Mouse (Mus musculus): ENCODE data around the gene B4galt1. TPM values are rescaled to one million over a fixed set of nuclear protein-coding genes. Genes with fewer than 3 reads are reported as not detected.

The B4galt1 gene
- polyA plus RNA-seq, 1 experiment from 2014 or later = 33.2 TPM

GRCm38 (mm10) chr4:40884282-40885165, 30.7 kb upstream of the B4galt1 start:
- H3K27ac ChIP-seq = no peak overlapping the region
- no peak overlapping the region for H3K4me3 ChIP-seq (replicated peaks)
- H3K9ac ChIP-seq = no peak overlapping the region
- no peaks in the 10 kb centered on the region for H3K9me3 ChIP-seq
- no peaks in the 10 kb centered on the region for H3K27me3 ChIP-seq (replicated peaks)
- 77% methylated on average over 12 of the region's 12 CpGs for WGBS
- H3K4me1 ChIP-seq (replicated peaks) = no peaks in the 10 kb centered on the region
- no peak overlapping the region for H3K4me2 ChIP-seq (replicated peaks)
- no peaks in the 10 kb centered on the region for H3K36me3 ChIP-seq
- no peak for ATAC-seq

- Histone ChIP-seq H3K36me3 (no peaks in the 10 kb centered on the region), H3K9ac (no peak overlapping the region), H3K4me2 (replicated peaks) (no peak overlapping the region), H3K27me3 (replicated peaks) (no peaks in the 10 kb centered on the region), H3K4me1 (replicated peaks) (no peaks in the 10 kb centered on the region), H3K4me3 (replicated peaks) (no peak overlapping the region), H3K27ac (no peak overlapping the region), H3K9me3 (no peaks in the 10 kb centered on the region)
- 88% methylated on average over 10 of the region's 10 CpGs for WGBS
- no peak for ATAC-seq
Observed at GRCm38 (mm10) chr4:40883200-40883599, 29.4 kb upstream of the B4galt1 start.

- H3K9me3 ChIP-seq = no peaks in the 10 kb centered on the region
- 72% methylated on average over 5 of the region's 5 CpGs for WGBS
- peaks cover 35% of the 10 kb centered on the region for H3K4me1 ChIP-seq (replicated peaks)
- no peak for ATAC-seq
- peak overlapping the region; percentile 74 for H3K27ac ChIP-seq
- H3K9ac ChIP-seq = no peak overlapping the region
- no peaks in the 10 kb centered on the region for H3K27me3 ChIP-seq (replicated peaks)
- no peaks in the 10 kb centered on the region for H3K36me3 ChIP-seq
- no peak overlapping the region for H3K4me3 ChIP-seq (replicated peaks)
- peak overlapping the region; percentile 37; the same call in 1 of the 2 replicates for H3K4me2 ChIP-seq (replicated peaks)
Observed at GRCm38 (mm10) chr4:40877528-40877927, 23.7 kb upstream of the B4galt1 start.

- ATAC-seq = peak; percentile 55
Observed at GRCm38 (mm10) chr4:40876814-40877371, 23.1 kb upstream of the B4galt1 start.

GRCm38 (mm10) chr4:40875842-40876241, 22.0 kb upstream of the B4galt1 start:
- H3K36me3 ChIP-seq = no peaks in the 10 kb centered on the region
- no peak overlapping the region for H3K9ac ChIP-seq
- no peaks in the 10 kb centered on the region for H3K9me3 ChIP-seq
- 62% methylated on average over 20 of the region's 20 CpGs for WGBS
- H3K27me3 ChIP-seq (replicated peaks) = no peaks in the 10 kb centered on the region
- peaks cover 35% of the 10 kb centered on the region for H3K4me1 ChIP-seq (replicated peaks)
- no peak overlapping the region for H3K4me2 ChIP-seq (replicated peaks)
- ATAC-seq = no peak
- H3K27ac ChIP-seq = no peak overlapping the region
- H3K4me3 ChIP-seq (replicated peaks) = no peak overlapping the region

More at GRCm38 (mm10) chr4:40876814-40877371, 23.1 kb upstream of the B4galt1 start:
- H3K4me2 ChIP-seq (replicated peaks) = peak overlapping the region; percentile 37
- H3K9me3 ChIP-seq = no peaks in the 10 kb centered on the region
- no peaks in the 10 kb centered on the region for H3K27me3 ChIP-seq (replicated peaks)
- no peaks in the 10 kb centered on the region for H3K36me3 ChIP-seq
- H3K4me3 ChIP-seq (replicated peaks) = no peak overlapping the region
- WGBS = 26% methylated on average over 12 of the region's 12 CpGs
- no peak overlapping the region for H3K9ac ChIP-seq
- H3K4me1 ChIP-seq (replicated peaks) = peaks cover 35% of the 10 kb centered on the region
- peak overlapping the region; percentile 74 for H3K27ac ChIP-seq

- Histone ChIP-seq H3K4me2 (replicated peaks) (no peak overlapping the region), H3K9ac (no peak overlapping the region), H3K4me3 (replicated peaks) (no peak overlapping the region), H3K4me1 (replicated peaks) (peaks cover 35% of the 10 kb centered on the region), H3K27me3 (replicated peaks) (no peaks in the 10 kb centered on the region), H3K9me3 (no peaks in the 10 kb centered on the region), H3K36me3 (no peaks in the 10 kb centered on the region), H3K27ac (peak overlapping the region; percentile 82; the same call in 1 of the 2 replicates)
- no peak for ATAC-seq
- WGBS = 75% methylated on average over 5 of the region's 5 CpGs
Observed at GRCm38 (mm10) chr4:40874794-40875552, 21.2 kb upstream of the B4galt1 start.

GRCm38 (mm10) chr4:40874151-40874600, 20.4 kb upstream of the B4galt1 start:
- no peak overlapping the region for H3K9ac ChIP-seq
- H3K4me3 ChIP-seq (replicated peaks) = no peak overlapping the region
- 0 out of 2 replicates have a peak overlapping the region, but pooled peaks have one; percentile 19 for H3K4me2 ChIP-seq (replicated peaks)
- peak overlapping the region; percentile 82 for H3K27ac ChIP-seq
- WGBS = 18% methylated on average over 6 of the region's 6 CpGs
- no peaks in the 10 kb centered on the region for H3K27me3 ChIP-seq (replicated peaks)
- H3K36me3 ChIP-seq = no peaks in the 10 kb centered on the region
- H3K9me3 ChIP-seq = no peaks in the 10 kb centered on the region
- peaks cover 35% of the 10 kb centered on the region for H3K4me1 ChIP-seq (replicated peaks)
- peak; percentile 77 for ATAC-seq

- Histone ChIP-seq H3K27me3 (replicated peaks) (no peaks in the 10 kb centered on the region), H3K36me3 (no peaks in the 10 kb centered on the region), H3K4me1 (replicated peaks) (peaks cover 40% of the 10 kb centered on the region), H3K4me3 (replicated peaks) (no peak overlapping the region), H3K9ac (no peak overlapping the region), H3K27ac (peak overlapping the region; percentile 82), H3K4me2 (replicated peaks) (0 out of 2 replicates have a peak overlapping the region, but pooled peaks have one; percentile 6), H3K9me3 (no peaks in the 10 kb centered on the region)
- no peak for ATAC-seq
- WGBS = 35% methylated on average over 2 of the region's 2 CpGs
Observed at GRCm38 (mm10) chr4:40873320-40873719, 19.5 kb upstream of the B4galt1 start.

GRCm38 (mm10) chr4:40872129-40872528, 18.3 kb upstream of the B4galt1 start:
- Histone ChIP-seq H3K4me3 (replicated peaks) (no peak overlapping the region), H3K27ac (no peak overlapping the region), H3K36me3 (no peaks in the 10 kb centered on the region), H3K4me1 (replicated peaks) (peaks cover 33% of the 10 kb centered on the region), H3K9me3 (no peaks in the 10 kb centered on the region), H3K9ac (no peak overlapping the region), H3K4me2 (replicated peaks) (no peak overlapping the region), H3K27me3 (replicated peaks) (no peaks in the 10 kb centered on the region)
- WGBS = 91% methylated on average over 3 of the region's 3 CpGs
- ATAC-seq = no peak

GRCm38 (mm10) chr4:40870206-40870605, 16.4 kb upstream of the B4galt1 start:
- Histone ChIP-seq H3K9ac (no peak overlapping the region), H3K4me3 (replicated peaks) (no peak overlapping the region), H3K36me3 (no peaks in the 10 kb centered on the region), H3K4me2 (replicated peaks) (no peak overlapping the region), H3K27ac (no peak overlapping the region), H3K9me3 (no peaks in the 10 kb centered on the region), H3K4me1 (replicated peaks) (peaks cover 20% of the 10 kb centered on the region), H3K27me3 (replicated peaks) (no peaks in the 10 kb centered on the region)
- ATAC-seq = no peak
- WGBS = 90% methylated on average over 4 of the region's 4 CpGs

GRCm38 (mm10) chr4:40868554-40869232, 14.9 kb upstream of the B4galt1 start:
- H3K9me3 ChIP-seq = no peaks in the 10 kb centered on the region
- no peak overlapping the region for H3K27ac ChIP-seq
- H3K4me1 ChIP-seq (replicated peaks) = peaks cover 12% of the 10 kb centered on the region
- H3K9ac ChIP-seq = no peak overlapping the region
- H3K27me3 ChIP-seq (replicated peaks) = no peaks in the 10 kb centered on the region
- WGBS = 54% methylated on average over 13 of the region's 13 CpGs
- H3K4me3 ChIP-seq (replicated peaks) = no peak overlapping the region
- no peak overlapping the region for H3K4me2 ChIP-seq (replicated peaks)
- no peaks in the 10 kb centered on the region for H3K36me3 ChIP-seq
- ATAC-seq = peak; percentile 37; the same call in 1 of the 2 replicates
